Mouse (Mus musculus) lung, postnatal 0 days (tissue): ENCODE measurements around the gene Trnau1ap. TPM values are rescaled to one million over a fixed set of nuclear protein-coding genes. Genes with fewer than 3 reads are reported as not detected.

Source experiments
- ATAC-seq: fragments of 200-750 bp; cut with Nextera tagmentation; 2 replicates; pipeline ENCODE4 v1.8.0; 2017; ENCODE audit warnings: moderate library complexity
- DNase-seq: peaks from one replicate; pipeline ENCODE4 v3.0.0-alpha.2; 2016; ENCODE audit warnings: low spot score
- H3K27ac ChIP-seq: fragments of 300-500 bp; sonication (generic); 2 replicates; pipeline ENCODE4 v1.5.1; 2014; ENCODE audit warnings: antibody characterized with exemption, mild to moderate bottlenecking, low read length, mixed read lengths
- H3K27me3 ChIP-seq: fragments of 300-500 bp; sonication (generic); replicated peaks from 2 replicates; pipeline ENCODE4 v1.6.1; 2014; ENCODE audit warnings: low read length, mixed read lengths; ENCODE audit not compliant: insufficient read depth
- H3K36me3 ChIP-seq: fragments of 300-500 bp; sonication (generic); 2 replicates; pipeline ENCODE4 v1.6.1; 2014; ENCODE audit warnings: low read length, mixed read lengths; ENCODE audit not compliant: insufficient read depth
- H3K4me1 ChIP-seq: fragments of 300-500 bp; sonication (generic); 2 replicates; pipeline ENCODE4 v1.6.1; 2014; ENCODE audit warnings: antibody characterized with exemption, low read depth, low read length, mixed read lengths; ENCODE audit not compliant: insufficient read depth
- H3K4me2 ChIP-seq: fragments of 300-500 bp; sonication (generic); replicated peaks from 2 replicates; pipeline ENCODE4 v1.6.1; 2014; ENCODE audit warnings: low read depth, mild to moderate bottlenecking, low read length, moderate library complexity, mixed read lengths
- H3K4me3 ChIP-seq: fragments of 300-500 bp; sonication (generic); 2 replicates; pipeline ENCODE4 v1.5.1; 2014; ENCODE audit warnings: low read depth, low read length
- H3K9ac ChIP-seq: fragments of 300-500 bp; sonication (generic); replicated peaks from 2 replicates; pipeline ENCODE4 v1.6.1; 2014; ENCODE audit warnings: low read depth, mild to moderate bottlenecking
- H3K9me3 ChIP-seq: fragments of 300-500 bp; sonication (generic); 2 replicates; pipeline ENCODE4 v1.6.1; 2016; ENCODE audit warnings: low read length, mixed read lengths
- CTCF ChIP-seq: IDR thresholded peaks from 2 replicates; pipeline ENCODE4 v1.5.1; 2016; ENCODE audit warnings: antibody characterized with exemption, mild to moderate bottlenecking
- EP300 ChIP-seq: IDR thresholded peaks from 2 replicates; pipeline ENCODE4 v1.6.1; 2016; ENCODE audit warnings: antibody characterized with exemption, mild to moderate bottlenecking, control low read depth
- WGBS: fragments of 180-500 bp; shearing (Covaris S2); extraction: QIAGEN DNeasy Blood & Tissue Kit; methylation state at CpG from one replicate; pipeline ENCODE4 v1.1.7; 2014; 5-methylcytosine and 5-hydroxymethylcytosine counted together
- polyA plus RNA-seq: library from polyadenylated mRNA; unstranded; fragments of >200 nt; fragmentation: Nextera tagmentation; extraction: Ambion mirVana; gene quantifications from 2 replicates; pipeline ENCODE4 v1.2.1, GENCODE M21; 2015

The Trnau1ap gene
- polyA plus RNA-seq, 1 experiment from 2014 or later, result 52.9 TPM

GRCm38 (mm10) chr4:132346261-132346660 is 16.9 kb upstream of the Trnau1ap start:
- DNase-seq (no peak), ATAC-seq (no peak)
- H3K4me3 ChIP-seq, result no peak overlapping the region
- H3K9ac ChIP-seq, result no peak overlapping the region
- no peaks in the 10 kb centered on the region for H3K9me3 ChIP-seq
- peaks cover 8% of the 10 kb centered on the region; the same call in 1 of the 2 replicates for H3K4me1 ChIP-seq
- H3K36me3 ChIP-seq, result no peaks in the 10 kb centered on the region
- H3K4me2 ChIP-seq, result no peak overlapping the region
- 83% methylated on average over 4 of the region's 4 CpGs for WGBS
- no peak overlapping the region for H3K27ac ChIP-seq
- TF ChIP-seq CTCF, result no peak
- TF ChIP-seq EP300, result no peak
- H3K27me3 ChIP-seq, result no peaks in the 10 kb centered on the region

DNA sequence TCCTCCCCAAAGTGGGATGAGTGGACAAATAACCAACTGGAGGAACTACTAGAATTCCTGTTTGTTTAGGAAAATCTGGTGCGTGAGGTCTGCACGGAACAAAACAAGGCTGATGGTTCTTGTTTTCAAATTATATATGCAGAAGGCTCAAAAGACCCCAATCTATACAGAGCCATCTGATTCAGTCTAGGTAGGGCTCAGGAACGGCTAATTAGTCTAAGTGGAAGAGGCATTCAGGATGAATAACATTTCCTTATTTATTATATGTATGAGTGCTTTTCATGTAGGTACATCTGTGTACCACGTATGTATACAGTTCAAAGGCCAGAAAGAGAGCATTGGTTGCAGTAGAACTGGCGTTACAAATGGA is 16.5 kb upstream of the Trnau1ap start:
- TF ChIP-seq EP300 (no peak), CTCF (no peak)
- no peak overlapping the region for H3K4me2 ChIP-seq
- H3K9ac ChIP-seq, result no peak overlapping the region
- no peaks in the 10 kb centered on the region for H3K9me3 ChIP-seq
- no peaks in the 10 kb centered on the region for H3K27me3 ChIP-seq
- no peak overlapping the region for H3K4me3 ChIP-seq
- ATAC-seq (no peak), DNase-seq (no peak)
- WGBS, result 39% methylated on average over 5 of the region's 5 CpGs
- H3K27ac ChIP-seq, result no peak overlapping the region
- H3K4me1 ChIP-seq, result peaks cover 8% of the 10 kb centered on the region; the same call in 1 of the 2 replicates
- H3K36me3 ChIP-seq, result no peaks in the 10 kb centered on the region

DNA sequence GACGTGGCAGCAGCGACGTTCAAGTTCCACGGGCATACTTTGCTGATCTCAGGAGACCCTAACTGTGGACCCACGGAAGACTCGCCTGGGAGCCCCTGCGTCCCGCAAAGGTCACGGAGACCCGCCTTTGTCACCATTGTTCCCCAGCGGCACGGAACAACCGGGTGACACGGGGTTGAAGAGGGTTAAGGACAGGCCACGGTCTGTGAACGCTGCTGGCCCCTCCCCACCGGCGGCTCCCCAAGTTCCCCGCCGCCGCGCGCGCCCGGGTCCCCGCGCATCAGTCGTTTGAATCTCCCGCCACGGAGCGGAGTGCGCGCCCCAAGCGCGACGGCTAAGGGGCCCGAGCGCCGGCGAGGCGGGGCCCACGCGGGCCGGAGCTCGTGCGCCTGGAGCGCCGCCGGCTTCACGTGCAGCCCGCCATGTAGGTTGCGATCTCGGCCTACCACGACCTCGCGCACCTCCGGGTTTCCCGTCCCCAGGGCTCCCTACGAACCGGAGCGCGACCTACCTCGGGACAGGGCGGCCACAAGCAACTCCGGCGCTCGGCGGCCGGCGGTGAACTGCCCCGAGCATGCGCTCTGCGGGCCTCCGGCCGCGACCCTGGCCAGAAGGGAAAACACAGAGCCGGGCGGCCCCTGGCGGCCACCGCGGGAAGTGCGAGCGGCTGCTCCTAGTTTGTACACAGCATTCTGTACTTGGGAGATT is 16.0 kb upstream of the Trnau1ap start:
- Histone ChIP-seq H3K27ac (no peak overlapping the region), H3K27me3 (no peaks in the 10 kb centered on the region), H3K4me3 (peak overlapping the region; percentile 68), H3K9ac (peak overlapping the region; percentile 45), H3K4me1 (peaks cover 8% of the 10 kb centered on the region; the same call in 1 of the 2 replicates), H3K4me2 (peak overlapping the region; percentile 98), H3K36me3 (no peaks in the 10 kb centered on the region), H3K9me3 (no peaks in the 10 kb centered on the region)
- TF ChIP-seq EP300 (no peak), CTCF (peak; percentile 96)
- peak; percentile 93 for DNase-seq
- ATAC-seq, result peak; percentile 95
- 1% methylated on average over 82 of the region's 83 CpGs for WGBS

DNA sequence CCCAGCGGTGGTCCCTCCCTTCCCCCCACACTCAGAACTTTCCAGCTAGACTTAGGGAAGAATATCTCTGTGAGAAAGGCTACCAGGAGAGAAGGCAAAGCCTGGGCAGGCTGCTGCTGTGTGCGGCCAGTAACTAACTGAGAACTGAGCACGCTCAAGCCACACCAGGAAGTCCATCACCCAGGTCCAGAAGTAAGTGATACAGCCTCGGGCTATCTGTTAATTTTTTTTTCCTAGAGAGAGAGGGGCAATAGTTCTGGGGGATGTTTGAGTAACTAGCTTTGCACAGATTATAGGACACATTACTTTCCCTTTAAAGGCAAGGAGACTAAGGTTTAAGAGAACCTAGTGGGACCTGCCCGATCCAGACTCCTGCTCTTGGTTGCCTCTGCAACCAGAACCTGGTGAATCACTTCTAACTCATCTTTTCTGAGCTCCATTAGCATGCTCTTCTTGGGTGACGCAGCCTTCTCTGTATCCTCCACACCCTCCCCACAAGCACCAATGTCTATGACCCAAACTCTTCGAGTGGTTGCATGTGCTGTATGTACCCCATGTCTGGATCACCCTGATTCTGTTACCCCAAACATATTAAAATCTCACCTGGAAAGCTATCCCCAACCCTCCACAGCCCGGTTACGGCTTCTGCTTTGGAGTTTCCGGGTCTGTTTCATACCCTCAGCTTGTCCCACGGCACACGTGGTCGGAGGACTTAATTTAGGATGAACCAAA is 15.2 kb upstream of the Trnau1ap start:
- no peaks in the 10 kb centered on the region for H3K27me3 ChIP-seq
- H3K4me3 ChIP-seq, result peak overlapping the region; percentile 68
- no peak overlapping the region for H3K9ac ChIP-seq
- TF ChIP-seq EP300 (no peak), CTCF (no peak)
- no peak overlapping the region for H3K27ac ChIP-seq
- no peaks in the 10 kb centered on the region for H3K9me3 ChIP-seq
- ATAC-seq (0 out of 2 replicates have a peak, but pooled peaks have one; percentile 3), DNase-seq (no peak)
- peak overlapping the region; percentile 98 for H3K4me2 ChIP-seq
- H3K36me3 ChIP-seq, result no peaks in the 10 kb centered on the region
- WGBS, result 4% methylated on average over 13 of the region's 13 CpGs
- peaks cover 8% of the 10 kb centered on the region; the same call in 1 of the 2 replicates for H3K4me1 ChIP-seq

DNA sequence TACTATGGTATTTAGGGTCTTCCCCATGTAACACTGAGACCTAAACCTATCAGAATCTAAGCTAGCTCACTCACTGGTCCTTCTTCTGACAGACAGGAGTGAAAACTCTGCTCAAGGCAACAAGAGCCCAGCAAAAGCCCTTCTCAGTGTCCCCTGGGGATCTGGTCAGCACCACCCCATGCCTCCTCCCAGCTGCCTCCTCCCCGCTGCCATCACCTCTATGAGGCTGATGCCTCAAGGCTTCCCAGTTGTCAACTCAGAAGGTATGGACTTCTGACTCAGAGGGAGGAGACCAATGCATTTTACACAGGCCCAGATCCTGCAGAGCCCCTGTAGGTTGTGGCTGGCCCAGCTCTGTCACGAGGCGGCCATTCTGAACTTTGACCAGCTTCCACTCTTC is 12.1 kb upstream of the Trnau1ap start:
- no peaks in the 10 kb centered on the region for H3K27me3 ChIP-seq
- DNase-seq, result no peak
- TF ChIP-seq EP300 (no peak), CTCF (no peak)
- H3K9ac ChIP-seq, result no peak overlapping the region
- peaks cover 8% of the 10 kb centered on the region; the same call in 1 of the 2 replicates for H3K4me1 ChIP-seq
- H3K27ac ChIP-seq, result no peak overlapping the region
- ATAC-seq, result no peak
- no peaks in the 10 kb centered on the region for H3K9me3 ChIP-seq
- H3K36me3 ChIP-seq, result 0 out of 2 replicates have a peak, but pooled peaks cover 3% of the 10 kb centered on the region
- H3K4me3 ChIP-seq, result no peak overlapping the region
- 92% methylated on average over 3 of the region's 3 CpGs for WGBS
- no peak overlapping the region for H3K4me2 ChIP-seq

GRCm38 (mm10) chr4:132338943-132339342 is 9.6 kb upstream of the Trnau1ap start:
- Histone ChIP-seq H3K27me3 (no peaks in the 10 kb centered on the region), H3K9ac (no peak overlapping the region), H3K9me3 (no peaks in the 10 kb centered on the region), H3K36me3 (0 out of 2 replicates have a peak, but pooled peaks cover 9% of the 10 kb centered on the region), H3K4me2 (no peak overlapping the region), H3K27ac (no peak overlapping the region), H3K4me1 (no peaks in the 10 kb centered on the region), H3K4me3 (no peak overlapping the region)
- ATAC-seq, result no peak
- no peak for DNase-seq
- TF ChIP-seq EP300 (no peak), CTCF (no peak)
- WGBS, result 85% methylated on average over 13 of the region's 13 CpGs
